Comparison of ENCODE assay signal across 8 mouse cellular contexts in the genomic region with DNA sequence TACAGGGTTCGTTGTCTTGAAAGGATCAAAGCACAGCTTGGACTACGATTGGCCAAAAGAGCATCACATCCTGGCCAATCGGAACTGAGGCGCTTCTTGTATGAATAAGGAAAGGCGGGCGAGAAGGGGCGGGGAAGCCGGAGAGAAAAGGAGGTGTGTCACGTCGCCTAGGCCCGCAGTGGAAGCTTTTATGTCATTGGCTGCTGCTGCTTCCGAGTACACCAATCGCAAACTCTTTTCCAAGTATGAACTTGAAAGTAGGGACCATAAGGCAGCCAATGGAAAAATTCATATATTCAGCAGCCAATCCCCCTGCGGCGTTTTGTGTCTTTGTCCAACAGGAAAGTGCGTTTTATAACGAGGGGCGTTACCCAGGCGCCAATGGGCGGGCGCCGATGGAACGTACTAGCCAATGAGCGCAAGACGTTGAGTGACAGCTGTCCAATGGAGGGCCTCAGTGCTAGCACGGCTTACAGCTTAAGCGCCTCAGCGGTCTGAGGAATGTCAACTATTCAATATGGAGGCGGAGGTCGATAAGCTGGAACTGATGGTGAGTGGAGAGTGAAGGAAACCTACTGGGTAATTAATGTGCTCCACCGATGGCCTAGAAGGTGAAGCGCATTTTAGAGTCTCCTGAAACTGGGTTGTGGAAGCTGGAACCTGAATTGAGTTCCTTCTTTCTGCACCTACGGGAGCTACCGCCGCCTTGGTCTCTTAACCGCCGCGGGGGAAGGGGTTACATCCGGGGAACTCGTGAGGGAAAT. TPM values are rescaled to one million over a fixed set of nuclear protein-coding genes. Genes with fewer than 3 reads are reported as not detected.
DNase-seq lines count a peak whose midpoint lies in the region; ATAC-seq lines count a peak whose summit lies in the region.

Gene Ska2, plus strand, starts transcription at position 480 of the 764 bp plus-strand sequence.

- ATAC-seq in megakaryocyte progenitor cell, adult 5-6 weeks (replicated peaks; ENCODE audit: poor library complexity) = peak; percentile 94

- DNase-seq in adipocyte (ENCODE audit: low spot score) = peak; percentile 100
- peak; percentile 99 for DNase-seq in embryo, embryonic 10 days (ENCODE audit: low spot score)
- DNase-seq in gastrocnemius, postnatal 10 days = peak; percentile 91
- DNase-seq in induced T-regulatory cell, adult 2 months (ENCODE audit: low read depth) = peak; percentile 99
- peak; percentile 99 for DNase-seq in left cerebral cortex, adult 9 months (ENCODE audit: low spot score in 2 of 2)
- peak; percentile 93 for DNase-seq in right cerebral cortex, postnatal 14 days
- DNase-seq in urinary bladder, postnatal 36 days (ENCODE audit: low spot score in 2 of 2) = peak; percentile 95 to 98

RNA-seq across cellular contexts. Expression of gene Ska2, which starts in this region (rescaled TPM):
- total RNA-seq in gastrocnemius, postnatal 10 days (2021) = 1 to 10 TPM; 6.9 to 9.6 TPM
- 34.1 and 34.5 TPM in 2 replicates for total RNA-seq in megakaryocyte progenitor cell, adult 5-6 weeks (2015)
- total RNA-seq in megakaryocyte progenitor cell, adult 5-6 weeks (2017) = 25.3 and 35.4 TPM in 2 replicates

Comparison
In these comparisons a context has a peak if more than half of its experiments do, and no peak if none do; other contexts are left out.
1. Peak in every context shown above with its lines: DNase-seq and ATAC-seq.